Comparison of ENCODE assay signal across 8 mouse cellular contexts in genomic region chr15:103305070-103305678, GRCm38 (mm10). TPM values are rescaled to one million over a fixed set of nuclear protein-coding genes. Genes with fewer than 3 reads are reported as not detected.
DNase-seq lines count a peak whose midpoint lies in the region; ATAC-seq and TF ChIP-seq lines count a peak whose summit lies in the region.

No protein-coding gene starts in this region.

- ATAC-seq in Patski, result peak; percentile 68
- peak; percentile 96 for ATAC-seq in hindbrain, embryonic 14.5 days (ENCODE audit: low FRiP score)

- peak; percentile 83 for DNase-seq in Patski (ENCODE audit: low read depth, low spot score)
- DNase-seq in cerebellum, postnatal 25 days, result peak; percentile 96 to 99
- peak; percentile 89 to 92 for DNase-seq in frontal cortex, postnatal 25 days (ENCODE audit: low spot score in 2 of 2)
- peak; percentile 97 for DNase-seq in hindbrain, embryonic 14.5 days (ENCODE audit: low spot score)
- DNase-seq in layer of hippocampus, postnatal 36 days, result peak; percentile 94
- DNase-seq in lung, postnatal 36 days, result peak; percentile 99
- DNase-seq in retina, postnatal 1 day, result peak; percentile 100
- peak; percentile 92 to 93 for DNase-seq in urinary bladder, adult 18-20 months (ENCODE audit: low spot score in 2 of 2)

- peak overlapping the region; percentile 98 for H3K27ac ChIP-seq in hindbrain, embryonic 14.5 days

- H3K27me3 ChIP-seq in Patski, result no peaks in the 10 kb centered on the region
- H3K27me3 ChIP-seq in hindbrain, embryonic 14.5 days (ENCODE audit: control insufficient read depth, insufficient read depth, low read length), result no peaks in the 10 kb centered on the region

- H3K4me3 ChIP-seq in hindbrain, embryonic 14.5 days (replicated peaks; ENCODE audit: low read length), result peak overlapping the region; percentile 33

- no peak for TF ChIP-seq CTCF in Patski (IDR thresholded peaks at IDR 0.05)

- POLR2A ChIA-PET in Patski (lab: Charles Lee), result interaction anchor here (0.6 to 1.7 kb wide), 4 partner anchors 12 to 20 kb away, joined by 3 to 11 read pairs (median 4); no protein-coding TSS in a partner anchor

- CTCF ChIA-PET in Patski (lab: Charles Lee), result interaction anchor here (0.9 to 8.7 kb wide), 10 partner anchors 10 to 122 kb away, joined by 4 to 116 read pairs (median 9); partner anchors contain the start of gene Copz1

- H3K9ac ChIP-seq in hindbrain, embryonic 14.5 days, result peak overlapping the region; percentile 70

- H3K9me3 ChIP-seq in hindbrain, embryonic 14.5 days (ENCODE audit: control insufficient read depth, low read length), result no peaks in the 10 kb centered on the region

- no peaks in the 10 kb centered on the region for H3K36me3 ChIP-seq in hindbrain, embryonic 14.5 days (replicated peaks; ENCODE audit: control insufficient read depth, insufficient read depth)

- under 1% methylated on average over 71 of the region's 71 CpGs for WGBS in hindbrain, embryonic 14.5 days

- in situ Hi-C loops in Patski (cut with MboI; ENCODE audit: low pct_unique_long_range_greater_than_20kb), result loop anchor here (5.0 to 10.0 kb wide), 3 partner anchors 53 to 340 kb away; partner anchors contain the start of genes Hoxc10 and Hoxc5

- peak overlapping the region; percentile 73 for H3K4me2 ChIP-seq in hindbrain, embryonic 14.5 days (replicated peaks)

- H3K4me1 ChIP-seq in hindbrain, embryonic 14.5 days (replicated peaks; ENCODE audit: control insufficient read depth, insufficient read depth, low read length), result peaks cover 67% of the 10 kb centered on the region

RNA-seq across cellular contexts. Expression of gene Gpr84, which starts 5.2 kb away (rescaled TPM):
- not detected for polyA plus RNA-seq in Patski (2021)
- polyA plus RNA-seq in hindbrain, embryonic 14.5 days (2014; fragmentation: Nextera tagmentation; extraction: Ambion mirVana), result 0.12 and 0.39 TPM in 2 replicates
- total RNA-seq in layer of hippocampus, postnatal 36 days (2021), result under 1 TPM; 0.25 to 0.66 TPM

RNA-seq across cellular contexts. Expression of gene Copz1, which starts 32.7 kb away (rescaled TPM):
- polyA plus RNA-seq in Patski (2021), result 163 TPM
- polyA plus RNA-seq in hindbrain, embryonic 14.5 days (2014; fragmentation: Nextera tagmentation; extraction: Ambion mirVana), result 214 and 220 TPM in 2 replicates
- total RNA-seq in layer of hippocampus, postnatal 36 days (2021), result 100 to 1,000 TPM in 1 of 2 experiments, 10 to 100 TPM in 1; 93.2 to 103 TPM

RNA-seq across cellular contexts. Expression of gene Zfp385a, which starts 34.7 kb away (rescaled TPM):
- 22.9 TPM for polyA plus RNA-seq in Patski (2021)
- 25.7 and 25.9 TPM in 2 replicates for polyA plus RNA-seq in hindbrain, embryonic 14.5 days (2014; fragmentation: Nextera tagmentation; extraction: Ambion mirVana)
- total RNA-seq in layer of hippocampus, postnatal 36 days (2021), result 10 to 100 TPM; 38.7 to 39.7 TPM

RNA-seq across cellular contexts. Expression of gene Nfe2, which starts 47.0 kb away (rescaled TPM):
- not detected for polyA plus RNA-seq in Patski (2021)
- polyA plus RNA-seq in hindbrain, embryonic 14.5 days (2014; fragmentation: Nextera tagmentation; extraction: Ambion mirVana), result 0.90 and 1.1 TPM in 2 replicates
- total RNA-seq in layer of hippocampus, postnatal 36 days (2021), result under 1 TPM in 1 of 2 experiments, not detected in 1; 0.23 TPM

Comparison
In these comparisons a context has a peak if more than half of its experiments do, and no peak if none do; other contexts are left out.
1. Peak in every context shown above with its lines: DNase-seq, ATAC-seq, H3K4me3 ChIP-seq and H3K27ac ChIP-seq.